Mouse (Mus musculus) liver, adult 10 weeks (tissue): ENCODE results near the gene Abcb6. TPM values are rescaled to one million over a fixed set of nuclear protein-coding genes. Genes with fewer than 3 reads are reported as not detected.

Source experiments
- polyA plus RNA-seq: library from polyadenylated mRNA; stranded (reverse); fragments of 350-450 nt; fragmentation: Illumina TruSeq; extraction: RNeasy Lipid Tissue Mini Kit (QIAGEN cat#74804); gene quantifications from one replicate; pipeline ENCODE4 v1.2.3, GENCODE M21; 2014; ENCODE audit warnings: low read depth, low replicate concordance

Abcb6 gene
- polyA plus RNA-seq = 15.8 TPM

GRCm38 (mm10) chr1:75180105-75180590 is at the start of gene Abcb6:
Gene Abcb6, minus strand, starts transcription at chr1:75180392.

DNA sequence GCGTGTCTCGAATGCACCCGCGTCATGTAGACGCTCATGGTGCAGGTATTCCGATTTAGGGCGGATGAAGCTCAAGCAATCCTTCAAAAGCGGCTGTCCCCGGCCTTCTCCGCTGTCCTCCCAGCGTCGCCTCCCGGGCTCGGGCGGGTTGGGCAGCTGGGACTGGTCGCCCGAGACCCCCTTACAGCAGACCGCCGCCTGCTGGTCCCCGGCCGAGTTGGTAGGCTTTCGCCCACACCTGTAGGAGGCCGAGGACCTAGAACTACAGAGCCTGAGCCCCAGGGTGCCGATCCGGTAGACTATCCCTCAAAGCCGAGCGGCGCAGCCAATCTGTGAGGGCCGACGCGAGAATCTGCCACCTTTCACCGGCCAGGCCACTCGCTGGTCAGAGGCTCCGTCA is 39.3 kb upstream of the Abcb6 start, which contains the start of gene Tuba4a:
TSS of gene Tuba4a (minus strand) at position 335 of the 400 bp plus-strand sequence.

GRCm38 (mm10) chr1:75210136-75211087 is 30.2 kb upstream of the Abcb6 start, which contains the start of the genes Glb1l and Stk16:
Gene Glb1l, minus strand, starts transcription at chr1:75210813.
Gene Stk16, plus strand, starts transcription at chr1:75210838.

GRCm38 (mm10) chr1:75191622-75192402 is 11.6 kb upstream of the Abcb6 start, which contains the start of the genes Ankzf1 and Atg9a:
Gene Ankzf1, plus strand, starts transcription at chr1:75192151.
Gene Atg9a, minus strand, starts transcription at chr1:75192196.

GRCm38 (mm10) chr1:75168472-75169464 is 11.4 kb downstream of the Abcb6 start, which contains the start of gene Zfand2b:
Gene Zfand2b, plus strand, starts transcription at chr1:75168646.

DNA sequence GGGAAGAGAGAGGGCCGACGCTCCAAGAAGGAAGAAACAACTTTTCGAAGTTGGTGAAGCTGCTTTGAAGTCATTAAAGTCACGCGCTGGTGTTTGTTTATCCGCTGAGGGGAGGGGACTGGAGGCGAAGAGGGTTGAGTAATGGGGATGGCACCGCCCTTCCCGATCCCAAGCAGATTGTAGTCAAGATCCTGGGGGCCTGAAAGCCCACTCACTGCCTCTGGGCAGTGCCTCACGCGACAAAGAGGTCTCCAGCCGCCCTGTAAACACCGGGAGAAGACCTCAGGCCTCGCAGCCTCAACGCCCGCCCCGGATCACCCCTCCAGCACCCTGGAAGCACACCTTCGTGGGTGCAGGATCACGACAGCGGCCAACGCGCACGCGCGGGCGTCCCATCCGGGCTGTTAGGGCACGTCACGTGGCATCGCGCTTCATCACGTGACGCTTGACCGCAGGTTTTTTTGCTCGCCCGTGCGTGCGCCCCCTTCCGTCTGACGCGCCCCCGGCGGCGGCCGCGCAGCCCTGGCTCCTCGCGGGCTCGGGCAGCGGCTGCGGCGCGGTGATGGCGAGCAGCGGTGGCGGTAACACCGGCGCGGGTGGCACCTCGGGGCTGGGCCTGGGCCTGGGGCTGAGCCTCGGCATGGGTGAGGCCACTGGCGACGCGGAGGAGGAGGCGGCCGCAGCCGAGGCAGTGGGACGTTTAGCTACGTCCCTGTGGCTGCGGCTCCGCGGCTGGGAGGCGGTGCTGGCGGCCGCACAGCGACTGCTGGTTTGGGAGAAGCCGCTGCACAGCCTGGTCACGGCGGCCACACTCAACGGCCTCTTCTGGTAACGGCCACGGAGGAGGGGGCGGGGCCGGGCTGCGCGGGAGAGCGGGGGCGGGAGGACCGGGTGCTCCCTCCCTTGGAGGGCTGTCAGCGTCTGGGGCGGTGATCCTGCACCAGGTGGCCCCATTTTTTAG is 37.6 kb downstream of the Abcb6 start, which contains the start of the genes Cnppd1 and Retreg2:
TSS of gene Cnppd1 (minus strand) at position 411 of the 961 bp plus-strand sequence.
TSS of gene Retreg2 (plus strand) at position 478 of the 961 bp plus-strand sequence.

DNA sequence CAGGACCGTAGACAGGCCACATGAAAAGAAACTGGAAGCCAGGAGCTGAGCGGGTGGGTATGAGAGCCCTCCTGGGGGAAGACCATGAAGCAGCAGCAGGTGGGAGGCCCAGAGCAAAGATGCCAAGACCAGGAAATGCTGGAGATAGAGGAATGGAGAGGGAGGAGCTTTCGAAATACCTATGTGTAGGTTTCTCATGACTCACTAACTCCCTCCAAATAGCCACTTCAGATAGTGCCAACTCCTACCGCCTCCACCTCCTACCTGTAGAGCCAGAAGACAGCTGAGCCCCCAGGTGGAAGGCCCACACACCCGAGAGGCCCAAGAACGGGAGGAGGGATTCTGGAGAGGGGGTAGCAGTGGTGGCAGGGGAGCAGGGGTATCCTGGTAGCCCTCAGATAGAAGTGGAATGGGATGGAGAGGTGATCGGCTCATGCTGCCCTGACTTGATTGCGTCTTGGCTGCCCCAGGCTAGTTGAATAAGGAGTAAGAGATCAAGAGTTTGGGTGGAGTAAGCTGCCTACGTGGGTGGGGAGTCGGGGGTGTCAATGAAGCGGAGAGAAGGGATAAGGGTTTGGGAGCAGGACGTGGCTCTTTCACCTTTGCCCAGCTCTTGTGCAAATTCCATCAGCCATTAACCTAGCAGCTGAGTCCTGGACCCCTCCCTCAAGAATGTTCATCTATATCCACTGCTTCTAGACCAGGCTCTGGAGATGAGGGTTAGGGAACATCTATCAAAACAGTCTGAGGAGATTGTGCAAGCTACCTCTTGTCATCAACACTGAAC is 46.6 kb downstream of the Abcb6 start, which contains the start of gene Slc23a3:
TSS of gene Slc23a3 (minus strand) at position 470 of the 787 bp plus-strand sequence.

DNA sequence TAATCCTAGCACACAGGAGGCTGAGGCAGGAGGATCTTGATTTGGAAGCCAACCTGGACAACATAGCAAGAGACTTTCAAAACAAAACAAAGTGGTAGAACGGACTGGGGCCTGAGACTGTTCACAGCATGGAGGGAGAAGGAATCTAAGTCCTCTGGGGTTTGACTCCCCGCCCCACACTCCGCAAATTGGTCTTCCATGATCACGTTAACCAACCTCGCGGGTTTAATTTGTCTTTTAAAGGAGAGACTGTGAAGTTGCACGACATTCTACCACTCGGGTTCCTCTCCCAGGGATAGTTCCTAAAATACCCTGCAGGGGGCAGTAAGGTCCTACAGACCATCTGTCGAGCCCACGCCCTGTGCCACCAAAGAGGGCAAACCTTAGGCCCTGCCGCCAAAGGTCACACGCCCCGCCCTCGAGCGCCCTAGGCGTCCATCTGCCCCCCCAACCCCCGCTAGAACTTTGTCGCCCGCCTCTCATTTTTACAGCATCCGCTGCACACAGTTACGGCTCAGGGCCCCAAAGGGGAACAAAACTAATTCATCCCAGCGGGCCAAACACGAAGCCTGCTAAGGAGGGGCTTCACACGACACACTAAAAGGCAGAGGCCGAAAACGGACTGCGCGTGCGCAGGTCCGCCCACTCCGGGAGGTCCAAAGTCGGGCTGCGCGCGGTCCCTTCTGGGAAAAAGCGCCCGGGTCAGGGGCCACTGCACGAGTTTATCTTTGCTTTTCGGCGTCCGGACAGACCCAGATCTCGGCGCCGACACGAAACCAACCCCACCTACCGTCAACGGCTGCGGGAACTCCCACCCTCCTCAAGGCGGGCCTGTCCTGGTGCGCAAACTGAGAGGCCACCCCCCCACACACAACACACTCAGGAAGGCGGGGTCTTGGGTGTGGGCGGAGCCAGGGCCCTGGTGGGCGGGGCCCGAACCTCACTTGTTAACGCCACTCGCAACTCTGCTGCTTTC is 55.6 kb downstream of the Abcb6 start, which contains the start of gene Nhej1:
TSS of gene Nhej1 (minus strand) at position 855 of the 976 bp plus-strand sequence.

Other genes starting within 250 kb of the Abcb6 start
- not detected for gene Cfap65, start 244.8 kb downstream of the Abcb6 start, polyA plus RNA-seq
- gene Ihh, start 228.7 kb downstream of the Abcb6 start, polyA plus RNA-seq = not detected
- 1.1 TPM for gene Nhej1, start 55.2 kb downstream of the Abcb6 start, polyA plus RNA-seq
- not detected for gene Slc23a3, start 46.5 kb downstream of the Abcb6 start, polyA plus RNA-seq
- 11.3 TPM for gene Cnppd1, start 37.7 kb downstream of the Abcb6 start, polyA plus RNA-seq
- 25.1 TPM for gene Retreg2, start 37.6 kb downstream of the Abcb6 start, polyA plus RNA-seq
- gene Zfand2b, start 11.7 kb downstream of the Abcb6 start, polyA plus RNA-seq = 2.3 TPM
- 8.8 TPM for gene Ankzf1, start 11.8 kb upstream of the Abcb6 start, polyA plus RNA-seq
- 8.5 TPM for gene Atg9a, start 11.8 kb upstream of the Abcb6 start, polyA plus RNA-seq
- gene Glb1l, start 30.4 kb upstream of the Abcb6 start, polyA plus RNA-seq = 5.0 TPM
- gene Stk16, start 30.4 kb upstream of the Abcb6 start, polyA plus RNA-seq = 24.6 TPM
- gene Tuba4a, start 39.5 kb upstream of the Abcb6 start, polyA plus RNA-seq = 32.3 TPM
- gene A630095N17Rik, start 51.7 kb upstream of the Abcb6 start, polyA plus RNA-seq = not detected
- gene Dnajb2, start 56.0 kb upstream of the Abcb6 start, polyA plus RNA-seq = 15.1 TPM
- not detected for gene Ptprn, start 84.1 kb upstream of the Abcb6 start, polyA plus RNA-seq
- not detected for gene Resp18, start 98.0 kb upstream of the Abcb6 start, polyA plus RNA-seq
- 4.9 TPM for gene Dnpep, start 137.6 kb upstream of the Abcb6 start, polyA plus RNA-seq
- 0.26 TPM for gene Des, start 179.9 kb upstream of the Abcb6 start, polyA plus RNA-seq
- not detected for gene Speg, start 194.9 kb upstream of the Abcb6 start, polyA plus RNA-seq